Mouse (Mus musculus): ENCODE results near the gene Rps6kb1. TPM values are rescaled to one million over a fixed set of nuclear protein-coding genes. Genes with fewer than 3 reads are reported as not detected.

Rps6kb1 gene
- polyA plus RNA-seq, 1 experiment from 2014 or later = 53.1 TPM

DNA sequence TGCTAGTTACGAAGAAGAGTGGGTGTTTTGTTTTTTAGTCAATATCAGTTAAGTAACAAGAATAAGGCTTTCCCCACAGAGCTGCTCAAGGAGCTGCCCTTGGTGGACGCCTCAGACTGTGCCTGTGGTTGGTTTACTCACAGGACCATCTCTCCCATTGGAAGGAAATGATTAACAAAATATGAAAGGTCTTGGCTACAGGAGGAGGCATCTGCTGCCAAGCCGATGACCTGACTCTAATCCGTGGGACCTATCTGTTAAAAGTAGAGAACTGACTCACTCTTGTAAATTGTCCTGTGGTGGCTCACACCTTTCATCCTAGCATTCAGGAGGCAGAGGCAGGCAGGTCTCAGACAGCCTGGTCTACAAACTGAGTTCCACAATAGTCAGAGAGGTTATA is 17.1 kb downstream of the Rps6kb1 start:
- Histone ChIP-seq H3K4me3 (ENCODE audit: low read length) (no peak overlapping the region), H3K4me2 (ENCODE audit: low read length) (no peak overlapping the region), H3K27me3 (replicated peaks; ENCODE audit: control insufficient read depth, insufficient read depth, low read length) (no peaks in the 10 kb centered on the region), H3K27ac (ENCODE audit: low read depth, low read length) (no peak overlapping the region), H3K4me1 (ENCODE audit: control insufficient read depth, insufficient read depth, low read depth, low read length) (no peaks in the 10 kb centered on the region), H3K9me3 (ENCODE audit: control insufficient read depth, low read length) (no peaks in the 10 kb centered on the region), H3K9ac (ENCODE audit: low read depth, low read length) (no peak overlapping the region), H3K36me3 (ENCODE audit: control insufficient read depth, insufficient read depth, low read length) (peaks cover 16% of the 10 kb centered on the region)
- WGBS = 95% methylated on average over 4 of the region's 4 CpGs
- no peak for ATAC-seq

DNA sequence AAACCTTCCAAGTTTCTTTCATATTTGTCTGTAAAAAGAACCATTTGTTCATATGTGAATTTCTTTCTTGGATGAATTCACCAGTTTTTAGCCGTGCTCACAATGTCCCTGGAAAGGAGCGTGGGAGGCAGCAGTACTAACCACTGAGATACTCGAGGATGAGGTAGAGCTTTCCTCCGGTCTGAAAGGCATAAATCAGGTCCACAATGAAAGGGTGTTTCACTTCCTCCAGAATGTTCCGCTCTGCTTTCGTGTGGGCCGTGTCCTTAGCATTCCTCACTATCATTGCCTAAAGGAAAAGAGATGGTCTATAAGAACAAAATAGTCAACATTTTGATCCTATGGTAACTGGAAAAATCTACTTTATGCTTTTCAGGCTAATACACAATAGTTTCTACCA is 24.9 kb downstream of the Rps6kb1 start:
- no peak overlapping the region for H3K9ac ChIP-seq (ENCODE audit: low read depth, low read length)
- H3K4me1 ChIP-seq (ENCODE audit: control insufficient read depth, insufficient read depth, low read depth, low read length) = no peaks in the 10 kb centered on the region
- H3K27ac ChIP-seq (ENCODE audit: low read depth, low read length) = no peak overlapping the region
- H3K4me3 ChIP-seq (ENCODE audit: low read length) = no peak overlapping the region
- ATAC-seq = no peak
- H3K27me3 ChIP-seq (replicated peaks; ENCODE audit: control insufficient read depth, insufficient read depth, low read length) = no peaks in the 10 kb centered on the region
- H3K36me3 ChIP-seq (ENCODE audit: control insufficient read depth, insufficient read depth, low read length) = peaks cover 37% of the 10 kb centered on the region
- no peak overlapping the region for H3K4me2 ChIP-seq (ENCODE audit: low read length)
- WGBS = 91% methylated on average over 7 of the region's 7 CpGs
- no peaks in the 10 kb centered on the region for H3K9me3 ChIP-seq (ENCODE audit: control insufficient read depth, low read length)

DNA sequence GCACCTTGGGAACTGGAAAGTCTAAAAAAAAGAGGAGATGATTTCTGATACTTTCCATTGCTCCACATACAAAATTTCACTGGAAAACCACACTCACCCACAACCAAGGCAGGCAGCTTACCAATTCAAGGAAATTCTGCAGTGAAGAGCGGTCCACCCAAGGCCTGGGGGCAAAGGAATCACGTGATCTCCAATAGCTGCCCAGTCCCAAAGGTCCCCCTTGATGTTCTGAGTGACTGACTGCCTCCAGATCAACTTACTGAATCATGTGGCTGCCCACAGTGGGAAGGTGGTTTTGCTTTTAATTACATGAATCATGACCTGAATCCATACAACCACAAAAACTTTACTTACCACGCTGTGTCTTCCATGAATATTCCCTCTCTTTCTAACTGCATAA is 27.4 kb downstream of the Rps6kb1 start:
- Histone ChIP-seq H3K4me2 (ENCODE audit: low read length) (no peak overlapping the region), H3K27ac (ENCODE audit: low read depth, low read length) (no peak overlapping the region), H3K4me3 (ENCODE audit: low read length) (no peak overlapping the region), H3K4me1 (ENCODE audit: control insufficient read depth, insufficient read depth, low read depth, low read length) (no peaks in the 10 kb centered on the region), H3K27me3 (replicated peaks; ENCODE audit: control insufficient read depth, insufficient read depth, low read length) (no peaks in the 10 kb centered on the region), H3K36me3 (ENCODE audit: control insufficient read depth, insufficient read depth, low read length) (peaks cover 34% of the 10 kb centered on the region), H3K9ac (ENCODE audit: low read depth, low read length) (no peak overlapping the region), H3K9me3 (ENCODE audit: control insufficient read depth, low read length) (no peaks in the 10 kb centered on the region)
- ATAC-seq = no peak
- 89% methylated on average over 3 of the region's 3 CpGs for WGBS

DNA sequence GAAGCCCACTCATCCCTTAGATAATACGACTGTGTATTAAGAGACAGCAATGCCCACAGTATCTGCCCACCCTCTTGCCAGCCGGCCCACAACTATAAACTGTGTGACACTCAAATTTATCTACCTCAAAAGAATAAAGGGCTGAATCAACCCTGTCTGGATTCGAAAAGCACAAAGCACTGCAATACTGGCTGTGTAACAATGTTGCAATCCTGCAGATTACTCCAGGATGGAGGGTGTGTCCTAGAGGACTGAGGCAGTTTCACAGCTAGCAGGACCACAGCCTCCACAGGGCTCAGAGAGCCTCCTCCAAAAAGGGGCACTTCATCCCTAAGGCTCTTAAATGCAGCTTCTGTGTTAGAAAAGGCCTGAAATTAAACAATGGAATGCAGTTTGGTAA is 28.0 kb downstream of the Rps6kb1 start:
- H3K4me1 ChIP-seq (ENCODE audit: control insufficient read depth, insufficient read depth, low read depth, low read length) = no peaks in the 10 kb centered on the region
- 88% methylated on average over 3 of the region's 3 CpGs for WGBS
- no peak overlapping the region for H3K4me3 ChIP-seq (ENCODE audit: low read length)
- H3K9me3 ChIP-seq (ENCODE audit: control insufficient read depth, low read length) = no peaks in the 10 kb centered on the region
- peaks cover 33% of the 10 kb centered on the region for H3K36me3 ChIP-seq (ENCODE audit: control insufficient read depth, insufficient read depth, low read length)
- H3K9ac ChIP-seq (ENCODE audit: low read depth, low read length) = no peak overlapping the region
- no peak overlapping the region for H3K27ac ChIP-seq (ENCODE audit: low read depth, low read length)
- no peak for ATAC-seq
- H3K4me2 ChIP-seq (ENCODE audit: low read length) = no peak overlapping the region
- no peaks in the 10 kb centered on the region for H3K27me3 ChIP-seq (replicated peaks; ENCODE audit: control insufficient read depth, insufficient read depth, low read length)

DNA sequence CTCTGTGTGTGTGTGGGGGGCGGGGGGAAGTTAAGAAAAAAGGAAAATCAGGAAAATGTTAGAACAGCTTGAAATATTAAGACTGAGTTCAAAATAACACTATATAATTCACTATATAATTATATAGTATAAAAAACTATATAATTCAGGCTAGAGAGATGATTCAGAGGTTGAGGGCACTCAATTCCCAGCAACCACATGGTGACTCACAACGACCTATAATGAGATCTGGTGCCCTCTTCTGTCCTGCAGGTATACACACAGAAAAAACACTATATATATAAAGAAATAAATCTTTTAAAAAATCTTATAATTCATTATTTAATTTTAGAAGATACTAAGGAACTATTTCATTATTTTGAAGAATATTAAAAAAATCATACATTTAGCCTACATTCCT is 36.6 kb downstream of the Rps6kb1 start:
- Histone ChIP-seq H3K9ac (ENCODE audit: low read depth, low read length) (no peak overlapping the region), H3K4me1 (ENCODE audit: control insufficient read depth, insufficient read depth, low read depth, low read length) (no peaks in the 10 kb centered on the region), H3K36me3 (ENCODE audit: control insufficient read depth, insufficient read depth, low read length) (peaks cover 37% of the 10 kb centered on the region), H3K27ac (ENCODE audit: low read depth, low read length) (no peak overlapping the region), H3K4me3 (ENCODE audit: low read length) (no peak overlapping the region), H3K9me3 (ENCODE audit: control insufficient read depth, low read length) (no peaks in the 10 kb centered on the region), H3K4me2 (ENCODE audit: low read length) (no peak overlapping the region), H3K27me3 (replicated peaks; ENCODE audit: control insufficient read depth, insufficient read depth, low read length) (no peaks in the 10 kb centered on the region)
- no peak for ATAC-seq
- 96% methylated on average over 2 of the region's 2 CpGs for WGBS

DNA sequence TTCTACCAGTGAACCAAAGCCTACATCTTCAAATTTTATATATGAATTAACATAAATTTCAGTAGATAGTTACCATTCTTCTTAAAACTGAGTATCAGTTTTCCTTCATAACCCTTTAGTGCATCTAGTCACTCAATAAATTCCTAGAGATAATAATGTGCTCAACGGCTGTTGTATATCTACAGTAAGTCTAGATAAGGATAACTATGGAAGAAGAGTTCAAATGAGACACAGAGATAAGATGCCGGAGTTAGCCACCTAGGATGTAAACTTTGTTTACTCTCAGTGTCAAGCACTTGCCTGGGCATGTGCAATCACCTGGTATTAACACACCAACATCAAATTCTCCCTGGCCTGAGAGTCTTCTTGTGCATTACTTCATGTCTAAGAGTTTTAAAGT is 37.3 kb downstream of the Rps6kb1 start:
- Histone ChIP-seq H3K27me3 (replicated peaks; ENCODE audit: control insufficient read depth, insufficient read depth, low read length) (no peaks in the 10 kb centered on the region), H3K4me3 (ENCODE audit: low read length) (no peak overlapping the region), H3K9ac (ENCODE audit: low read depth, low read length) (no peak overlapping the region), H3K9me3 (ENCODE audit: control insufficient read depth, low read length) (no peaks in the 10 kb centered on the region), H3K36me3 (ENCODE audit: control insufficient read depth, insufficient read depth, low read length) (peaks cover 34% of the 10 kb centered on the region), H3K4me2 (ENCODE audit: low read length) (no peak overlapping the region), H3K27ac (ENCODE audit: low read depth, low read length) (no peak overlapping the region), H3K4me1 (ENCODE audit: control insufficient read depth, insufficient read depth, low read depth, low read length) (no peaks in the 10 kb centered on the region)
- ATAC-seq = no peak
- 98% methylated on average over 2 of the region's 2 CpGs for WGBS

DNA sequence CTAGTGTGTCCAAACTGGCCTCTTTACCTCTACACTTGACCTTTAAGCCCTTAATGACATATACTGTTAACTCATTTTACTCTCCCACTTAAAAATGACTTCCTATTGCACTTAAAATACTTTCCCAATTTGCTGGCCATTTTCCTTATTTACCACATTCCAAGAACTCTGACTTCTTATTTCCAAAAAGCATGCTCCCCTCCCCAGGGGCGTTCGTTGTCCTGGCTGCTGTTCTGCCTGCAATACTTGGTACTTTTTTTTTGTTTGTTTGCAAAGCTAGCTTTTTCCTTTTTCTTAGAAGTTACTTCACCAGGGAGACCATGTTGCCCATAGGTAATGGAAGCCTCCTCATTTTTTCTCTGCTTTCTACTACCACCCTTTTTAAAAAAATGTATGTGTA is 41.5 kb downstream of the Rps6kb1 start:
- peaks cover 11% of the 10 kb centered on the region for H3K36me3 ChIP-seq (ENCODE audit: control insufficient read depth, insufficient read depth, low read length)
- no peak overlapping the region for H3K4me2 ChIP-seq (ENCODE audit: low read length)
- WGBS = 98% methylated on average over 2 of the region's 2 CpGs
- no peak for ATAC-seq
- no peaks in the 10 kb centered on the region for H3K4me1 ChIP-seq (ENCODE audit: control insufficient read depth, insufficient read depth, low read depth, low read length)
- no peak overlapping the region for H3K4me3 ChIP-seq (ENCODE audit: low read length)
- H3K27me3 ChIP-seq (replicated peaks; ENCODE audit: control insufficient read depth, insufficient read depth, low read length) = no peaks in the 10 kb centered on the region
- H3K9ac ChIP-seq (ENCODE audit: low read depth, low read length) = no peak overlapping the region
- no peak overlapping the region for H3K27ac ChIP-seq (ENCODE audit: low read depth, low read length)
- no peaks in the 10 kb centered on the region for H3K9me3 ChIP-seq (ENCODE audit: control insufficient read depth, low read length)

DNA sequence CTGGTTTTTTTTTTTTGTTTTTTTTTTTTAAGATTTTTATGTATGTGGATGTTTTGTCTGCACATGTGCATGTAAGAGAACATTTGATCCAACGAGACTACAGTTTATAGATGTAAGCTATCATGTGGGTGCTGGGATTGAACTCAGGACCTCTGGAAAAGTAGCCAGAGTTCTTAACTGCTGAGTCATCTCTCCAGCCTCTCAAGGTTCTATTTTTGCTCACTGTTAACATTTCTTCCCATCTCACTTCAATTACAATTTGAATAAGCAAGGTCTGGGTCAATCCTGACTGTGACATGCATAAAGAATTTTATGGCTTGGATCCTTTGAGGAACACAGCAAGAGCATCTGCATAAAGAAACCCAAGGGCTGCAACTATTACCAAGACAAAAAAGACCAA is 43.8 kb downstream of the Rps6kb1 start:
- Histone ChIP-seq H3K27ac (ENCODE audit: low read depth, low read length) (no peak overlapping the region), H3K27me3 (replicated peaks; ENCODE audit: control insufficient read depth, insufficient read depth, low read length) (no peaks in the 10 kb centered on the region), H3K9me3 (ENCODE audit: control insufficient read depth, low read length) (no peaks in the 10 kb centered on the region), H3K9ac (ENCODE audit: low read depth, low read length) (no peak overlapping the region), H3K4me3 (ENCODE audit: low read length) (no peak overlapping the region), H3K4me2 (ENCODE audit: low read length) (no peak overlapping the region), H3K4me1 (ENCODE audit: control insufficient read depth, insufficient read depth, low read depth, low read length) (no peaks in the 10 kb centered on the region), H3K36me3 (ENCODE audit: control insufficient read depth, insufficient read depth, low read length) (peaks cover 8% of the 10 kb centered on the region; the same call in 1 of the 2 replicates)
- no peak for ATAC-seq
- WGBS = 62% methylated on average over 1 of the region's 1 CpGs

DNA sequence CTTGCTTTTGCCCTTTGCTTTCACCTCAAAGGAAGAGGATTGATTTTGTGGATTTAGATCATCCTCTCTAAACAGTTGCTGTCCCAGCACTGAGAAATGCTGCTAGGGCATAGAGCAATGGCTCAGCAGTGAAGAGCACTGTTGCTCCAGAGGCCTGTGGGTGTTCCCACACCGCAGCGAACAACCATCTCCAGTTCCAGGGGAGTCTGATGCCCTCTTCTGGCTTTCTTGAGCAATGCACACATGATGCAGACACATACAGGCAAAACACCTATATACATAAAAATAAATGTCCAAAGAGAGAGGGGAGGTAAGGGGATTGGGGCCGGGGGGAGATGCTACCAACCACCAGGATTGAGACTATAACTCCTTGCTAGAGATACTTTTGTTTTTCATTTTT is 46.7 kb downstream of the Rps6kb1 start:
- H3K27me3 ChIP-seq (replicated peaks; ENCODE audit: control insufficient read depth, insufficient read depth, low read length) = no peaks in the 10 kb centered on the region
- no peak for ATAC-seq
- H3K36me3 ChIP-seq (ENCODE audit: control insufficient read depth, insufficient read depth, low read length) = peaks cover 5% of the 10 kb centered on the region; the same call in 1 of the 2 replicates
- no peak overlapping the region for H3K4me2 ChIP-seq (ENCODE audit: low read length)
- H3K9ac ChIP-seq (ENCODE audit: low read depth, low read length) = no peak overlapping the region
- no peaks in the 10 kb centered on the region for H3K9me3 ChIP-seq (ENCODE audit: control insufficient read depth, low read length)
- WGBS = 75% methylated on average over 3 of the region's 3 CpGs
- H3K4me3 ChIP-seq (ENCODE audit: low read length) = no peak overlapping the region
- H3K27ac ChIP-seq (ENCODE audit: low read depth, low read length) = no peak overlapping the region
- H3K4me1 ChIP-seq (ENCODE audit: control insufficient read depth, insufficient read depth, low read depth, low read length) = no peaks in the 10 kb centered on the region

DNA sequence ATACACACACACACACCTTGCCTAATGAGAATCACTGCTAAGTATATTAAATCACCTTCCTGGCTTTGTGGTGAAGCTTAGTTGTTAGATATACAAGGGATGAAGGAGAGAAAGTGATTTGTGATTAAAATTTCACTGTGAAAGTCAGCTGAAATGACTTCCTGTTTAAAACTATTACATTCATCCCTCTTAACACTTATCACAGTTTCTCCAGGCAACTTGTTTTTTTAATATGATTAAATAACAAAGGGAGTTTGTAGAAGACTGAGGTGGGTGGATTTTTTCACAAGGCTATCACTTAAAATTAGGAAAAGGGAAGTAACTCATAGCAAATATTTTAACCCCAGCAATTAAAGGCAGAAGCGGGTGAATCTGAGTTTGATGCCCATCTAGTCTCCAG is 47.2 kb downstream of the Rps6kb1 start:
- Histone ChIP-seq H3K9me3 (ENCODE audit: control insufficient read depth, low read length) (no peaks in the 10 kb centered on the region), H3K4me2 (ENCODE audit: low read length) (no peak overlapping the region), H3K27ac (ENCODE audit: low read depth, low read length) (no peak overlapping the region), H3K36me3 (ENCODE audit: control insufficient read depth, insufficient read depth, low read length) (peaks cover 5% of the 10 kb centered on the region; the same call in 1 of the 2 replicates), H3K4me1 (ENCODE audit: control insufficient read depth, insufficient read depth, low read depth, low read length) (no peaks in the 10 kb centered on the region), H3K4me3 (ENCODE audit: low read length) (no peak overlapping the region), H3K9ac (ENCODE audit: low read depth, low read length) (no peak overlapping the region), H3K27me3 (replicated peaks; ENCODE audit: control insufficient read depth, insufficient read depth, low read length) (no peaks in the 10 kb centered on the region)
- WGBS = 94% methylated on average over 1 of the region's 1 CpGs
- ATAC-seq = no peak

All from hindbrain, embryonic 16.5 days (tissue).